Mouse (Mus musculus): ENCODE measurements at regions not wholly inside any gene's neighbourhood (a gene's known extent, or its start where the extent isn't known, plus 50 kb on each side); places are given as distances from the start of the nearest gene placed in this dataset.
"Not testable (repeated sequence)": the region's sequence is repeated elsewhere in the genome, so short reads cannot be mapped to it uniquely, and the experiment has no call there.

DNA sequence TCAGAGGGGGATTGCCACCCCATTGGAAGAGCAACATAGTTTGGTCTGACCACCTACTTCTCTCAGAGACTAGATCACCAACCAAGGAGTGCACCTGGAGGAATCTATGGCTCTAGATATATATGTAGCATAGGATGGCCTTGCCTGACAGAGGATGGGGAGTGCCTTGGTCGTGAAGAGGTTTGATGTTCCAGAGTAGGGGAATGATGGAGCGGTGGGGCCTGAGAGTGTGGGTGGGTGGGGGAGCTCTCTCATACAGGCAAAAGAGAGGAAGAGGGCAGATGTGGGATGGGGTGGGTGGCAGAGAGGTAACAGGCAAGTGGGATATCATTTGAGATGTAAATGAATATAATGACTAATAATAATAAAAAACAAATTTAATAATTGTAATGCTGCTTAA lies 874.0 kb downstream of the Amy2a5 start:
- DNase-seq: no peak

- no peak for DNase-seq
Measured at GRCm38 (mm10) chr3:112345866-112346265, 912.8 kb downstream of the Amy2a5 start.

- DNase-seq: peak; percentile 20 to 54
Measured at GRCm38 (mm10) chr3:112331171-112331570, 927.5 kb downstream of the Amy2a5 start.

DNA sequence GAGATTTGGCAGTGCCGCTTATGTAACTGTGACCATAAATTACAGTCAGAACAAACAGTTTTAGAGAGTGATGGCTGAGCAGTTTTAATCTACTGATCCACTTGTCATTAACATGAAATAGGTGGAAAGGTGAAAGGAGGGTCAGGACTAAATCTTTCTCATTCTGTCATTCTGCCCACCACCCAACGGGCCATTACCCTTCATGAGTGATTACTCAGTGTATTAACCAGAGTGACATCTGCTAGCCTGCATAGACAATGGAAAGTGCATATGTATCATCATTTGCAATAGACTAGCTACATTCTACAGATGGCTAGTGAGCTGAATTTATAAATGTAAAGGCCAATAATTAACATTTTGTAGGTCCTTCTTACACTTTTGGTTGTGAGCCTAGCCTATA lies 933.3 kb downstream of the Amy2a5 start:
- no peak for DNase-seq

GRCm38 (mm10) chr3:112321196-112321595 lies 937.4 kb downstream of the Amy2a5 start:
- DNase-seq: peak; percentile 64 to 71

- no peak for DNase-seq
Measured at GRCm38 (mm10) chr3:112278785-112279430, 979.7 kb downstream of the Amy2a5 start.

GRCm38 (mm10) chr3:112261334-112262101 lies 997.1 kb downstream of the Amy2a5 start:
- no peak for DNase-seq

DNA sequence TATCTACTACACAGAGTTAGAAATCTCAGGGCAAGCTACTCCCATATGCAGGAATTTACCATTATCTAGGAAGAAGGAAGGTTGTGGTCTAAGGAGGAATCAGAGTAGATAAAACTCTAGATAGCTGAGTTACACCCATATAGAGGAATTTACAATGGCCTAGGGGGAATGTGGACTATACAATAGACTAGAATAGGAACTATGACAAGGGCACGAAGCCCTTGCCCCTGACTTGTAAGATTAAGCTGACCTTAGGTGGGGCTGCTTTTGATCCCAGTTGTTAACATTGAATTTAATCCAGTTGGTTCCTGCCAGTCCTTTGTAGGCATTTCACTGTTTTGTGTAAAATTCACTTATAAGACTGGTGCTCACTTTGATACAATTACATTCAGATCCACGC lies 1015.7 kb downstream of the Amy2a5 start:
- DNase-seq: not testable (repeated sequence)

- DNase-seq: no peak
Measured at GRCm38 (mm10) chr3:112239626-112240120, 1019.0 kb downstream of the Amy2a5 start.
